Mouse (Mus musculus) liver, embryonic 12.5 days (tissue): ENCODE data around the gene Serpina6. TPM values are rescaled to one million over a fixed set of nuclear protein-coding genes. Genes with fewer than 3 reads are reported as not detected.

Experiments used
- ATAC-seq: fragments of 200-750 bp; cut with Nextera tagmentation; 2 replicates; pipeline ENCODE4 v1.8.0; 2017; ENCODE audit warnings: moderate number of reproducible peaks, mild to moderate bottlenecking, moderate library complexity
- H3K27ac ChIP-seq: fragments of 300-500 bp; sonication (generic); 2 replicates; pipeline ENCODE4 v1.5.1; 2016; ENCODE audit warnings: mild to moderate bottlenecking
- H3K27me3 ChIP-seq: fragments of 300-500 bp; sonication (generic); replicated peaks from 2 replicates; pipeline ENCODE4 v1.6.1; 2016; ENCODE audit warnings: mild to moderate bottlenecking, moderate library complexity
- H3K36me3 ChIP-seq: fragments of 300-500 bp; sonication (generic); 2 replicates; pipeline ENCODE4 v1.6.1; 2016; ENCODE audit warnings: mild to moderate bottlenecking, moderate library complexity
- H3K4me1 ChIP-seq: fragments of 300-500 bp; sonication (generic); 2 replicates; pipeline ENCODE4 v1.6.1; 2016
- H3K4me2 ChIP-seq: fragments of 300-500 bp; sonication (generic); 2 replicates; pipeline ENCODE4 v1.6.1; 2016; ENCODE audit warnings: mild to moderate bottlenecking, moderate library complexity
- H3K4me3 ChIP-seq: fragments of 300-500 bp; sonication (generic); 2 replicates; pipeline ENCODE4 v1.5.1; 2016; ENCODE audit warnings: mild to moderate bottlenecking, moderate library complexity
- H3K9ac ChIP-seq: fragments of 300-500 bp; sonication (generic); 2 replicates; pipeline ENCODE4 v1.6.1; 2016; ENCODE audit warnings: mild to moderate bottlenecking, moderate library complexity
- H3K9me3 ChIP-seq: fragments of 300-500 bp; sonication (generic); replicated peaks from 2 replicates; pipeline ENCODE4 v1.6.1; 2016; ENCODE audit warnings: mild to moderate bottlenecking, moderate library complexity
- WGBS: fragments of 180-500 bp; shearing (Covaris S2); methylation state at CpG from one replicate; pipeline ENCODE4 v1.1.7; 2016; ENCODE audit not compliant: insufficient replicate concordance; 5-methylcytosine and 5-hydroxymethylcytosine counted together
- polyA plus RNA-seq: library from polyadenylated mRNA; unstranded; fragments of >200 nt; fragmentation: Nextera tagmentation; extraction: Ambion mirVana; gene quantifications from 2 replicates; pipeline ENCODE4 v1.2.1, GENCODE M21; 2016

The Serpina6 gene
- polyA plus RNA-seq, result 1,015 and 1,058 TPM in 2 replicates

DNA sequence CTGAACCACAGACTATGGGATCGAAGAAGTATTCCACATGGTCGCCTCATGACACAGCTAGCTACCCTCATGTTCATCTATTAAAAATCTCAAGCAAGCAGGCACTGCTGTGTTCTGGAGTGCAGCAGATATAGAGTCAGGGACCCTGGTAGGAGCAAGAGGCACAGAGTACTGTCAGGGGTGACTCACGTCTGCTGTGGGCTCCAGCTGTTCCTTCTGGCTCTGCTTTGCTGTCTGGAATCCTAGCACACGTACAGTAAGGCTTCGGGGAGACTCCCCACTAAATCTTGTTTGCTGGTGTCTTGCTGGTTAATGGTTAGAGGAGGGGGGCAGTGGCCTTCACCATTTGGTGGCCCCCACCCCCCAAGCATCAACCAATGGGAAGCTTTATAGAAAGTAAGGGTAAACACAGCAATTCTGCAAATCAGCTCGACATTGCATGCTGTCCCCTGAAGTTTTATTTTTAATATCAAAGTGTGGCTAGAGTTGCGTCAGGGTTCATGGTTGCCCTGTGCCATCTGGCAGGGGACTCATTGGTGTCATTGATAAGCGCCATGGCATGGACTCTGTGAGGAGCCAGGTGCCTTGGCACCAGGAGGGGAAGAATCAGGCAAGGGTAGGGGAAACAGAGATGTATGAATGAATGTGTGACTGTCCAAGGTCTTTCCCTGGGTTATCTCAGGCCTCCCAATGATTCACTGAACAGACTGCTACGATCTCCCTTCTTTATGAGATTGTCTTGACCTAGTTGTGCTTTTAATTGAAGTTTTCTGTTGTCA is at the start of gene Serpina6:
Gene Serpina6 (minus strand): TSS at position 365 of the 779 bp plus-strand sequence.
- Histone ChIP-seq H3K27ac (peak within 1 kb of the TSS; percentile 65), H3K9me3 (no peaks in the 10 kb centered on the region), H3K9ac (peak within 1 kb of the TSS; percentile 13; the same call in 1 of the 2 replicates), H3K4me2 (peak within 1 kb of the TSS; percentile 47), H3K4me1 (no peaks in the 10 kb centered on the region), H3K36me3 (no peaks in the 10 kb centered on the region), H3K4me3 (peak within 1 kb of the TSS; percentile 44), H3K27me3 (no peaks in the 10 kb centered on the region)
- 54% methylated on average over 9 of the region's 9 CpGs for WGBS
- ATAC-seq, result peak; percentile 44

DNA sequence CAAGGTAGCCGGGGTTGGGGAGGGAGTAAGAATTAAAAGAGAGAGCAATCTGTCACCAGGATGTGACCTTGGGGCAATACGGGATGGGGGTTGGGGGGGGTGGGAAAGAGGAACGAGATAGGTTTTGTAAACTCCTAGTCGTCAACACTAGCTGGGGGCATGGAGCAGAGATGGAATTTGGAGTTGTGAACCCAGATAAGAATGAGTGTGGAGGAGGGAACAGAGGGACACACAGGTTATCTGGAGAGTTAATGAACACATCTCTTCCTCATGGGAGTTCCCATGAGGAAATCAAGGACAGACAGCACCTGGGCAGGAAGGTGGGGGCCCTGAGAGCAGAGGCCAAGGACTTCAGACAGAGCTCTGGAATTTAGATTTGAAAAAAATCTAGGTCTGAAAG is 49.1 kb upstream of the Serpina6 start:
- WGBS, result 34% methylated on average over 4 of the region's 4 CpGs

DNA sequence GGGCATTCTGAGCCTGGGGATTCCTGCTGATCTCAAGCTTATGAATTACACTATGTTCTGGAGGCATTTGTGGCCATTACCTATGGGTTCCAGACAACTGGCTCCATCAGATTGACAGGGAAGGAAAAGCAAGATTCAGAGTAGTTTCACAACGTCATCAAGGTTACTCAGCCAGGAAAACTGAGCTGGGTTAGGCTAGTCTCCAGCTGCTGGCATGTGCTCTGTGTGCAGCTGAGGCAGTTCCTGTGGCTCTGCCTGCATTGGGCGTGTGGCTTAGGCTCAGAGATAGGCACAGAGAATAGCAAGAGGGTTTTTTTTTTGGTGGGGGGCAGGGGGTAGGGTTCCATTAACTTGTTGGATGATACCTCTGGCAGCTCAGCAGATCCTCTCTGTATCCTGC is 48.5 kb upstream of the Serpina6 start:
- H3K27ac ChIP-seq, result peak overlapping the region; percentile 36; the same call in 1 of the 2 replicates
- no peak overlapping the region for H3K4me3 ChIP-seq
- 26% methylated on average over 2 of the region's 2 CpGs for WGBS
- H3K9me3 ChIP-seq, result peaks cover 9% of the 10 kb centered on the region; the same call in 1 of the 2 replicates
- 0 out of 2 replicates have a peak, but pooled peaks cover 4% of the 10 kb centered on the region for H3K4me1 ChIP-seq
- no peaks in the 10 kb centered on the region for H3K27me3 ChIP-seq
- H3K9ac ChIP-seq, result no peak overlapping the region
- ATAC-seq, result no peak
- no peaks in the 10 kb centered on the region for H3K36me3 ChIP-seq
- no peak overlapping the region for H3K4me2 ChIP-seq

More for the DNA sequence above, 49.1 kb upstream of the Serpina6 start:
- Histone ChIP-seq H3K27ac (peak overlapping the region; percentile 36; the same call in 1 of the 2 replicates), H3K27me3 (no peaks in the 10 kb centered on the region), H3K4me2 (no peak overlapping the region), H3K9me3 (peaks cover 9% of the 10 kb centered on the region; the same call in 1 of the 2 replicates), H3K4me3 (no peak overlapping the region), H3K9ac (no peak overlapping the region), H3K4me1 (0 out of 2 replicates have a peak, but pooled peaks cover 4% of the 10 kb centered on the region), H3K36me3 (no peaks in the 10 kb centered on the region)
- peak; percentile 62 for ATAC-seq

DNA sequence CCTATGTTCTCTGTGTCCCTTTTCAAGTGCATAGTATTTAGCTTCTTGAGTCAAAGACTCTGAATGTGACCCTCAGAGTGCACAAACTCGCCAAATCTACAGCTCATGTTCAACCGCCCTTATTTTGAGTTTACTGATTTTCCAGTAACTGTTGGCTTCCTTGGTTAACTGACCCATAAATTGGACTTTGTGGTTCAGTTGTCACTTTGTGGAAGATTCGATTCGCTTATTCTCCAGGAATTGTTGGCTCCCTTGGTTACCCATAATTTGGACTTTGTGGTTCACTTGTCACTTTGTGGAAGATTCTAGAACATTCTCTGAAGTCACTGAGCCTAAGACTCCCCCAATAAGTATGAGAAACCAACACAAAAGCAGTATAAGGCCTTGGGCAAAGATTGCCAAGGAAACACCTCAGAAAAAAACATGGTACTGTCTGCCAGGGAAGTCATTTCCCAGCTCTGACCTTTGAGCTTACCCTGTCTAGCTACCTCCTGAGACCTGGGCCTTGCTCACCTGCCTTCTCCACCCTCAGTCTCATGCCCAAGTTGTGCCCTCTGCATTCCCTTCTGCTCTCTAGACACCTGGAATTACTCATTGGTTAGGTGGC is 43.2 kb upstream of the Serpina6 start:
- Histone ChIP-seq H3K9me3 (no peaks in the 10 kb centered on the region; the same call in none of the 2 replicates), H3K27me3 (no peaks in the 10 kb centered on the region), H3K27ac (no peak overlapping the region), H3K4me2 (no peak overlapping the region), H3K9ac (no peak overlapping the region), H3K4me3 (no peak overlapping the region), H3K4me1 (no peaks in the 10 kb centered on the region), H3K36me3 (no peaks in the 10 kb centered on the region)
- ATAC-seq, result no peak
- 67% methylated on average over 4 of the region's 4 CpGs for WGBS

DNA sequence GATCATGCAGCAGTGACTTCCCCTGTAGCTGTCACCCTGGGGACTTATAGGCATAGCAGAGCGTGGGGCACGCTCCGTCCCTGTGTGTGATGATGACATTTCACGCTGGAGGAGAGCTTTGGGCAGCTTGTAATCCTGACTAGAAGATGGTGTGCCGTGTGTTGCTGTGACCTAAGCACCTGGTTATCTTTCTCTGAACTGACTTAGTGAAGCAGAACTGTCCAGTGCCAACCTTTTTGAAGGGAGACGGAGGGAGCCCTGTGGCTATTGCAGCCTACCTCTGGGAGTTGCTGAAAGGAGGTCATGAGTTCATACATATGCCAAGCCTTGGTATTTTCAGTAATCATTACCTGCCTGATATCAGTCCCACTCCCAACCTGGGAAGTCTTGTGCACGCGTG is 38.4 kb upstream of the Serpina6 start, which contains the start of gene Serpina1f:
Gene Serpina1f (minus strand): TSS at position 101 of the 400 bp plus-strand sequence.
- Histone ChIP-seq H3K4me3 (no peak within 1 kb of the TSS), H3K4me2 (no peak within 1 kb of the TSS), H3K9me3 (peaks cover 8% of the 10 kb centered on the region), H3K36me3 (no peaks in the 10 kb centered on the region), H3K9ac (no peak within 1 kb of the TSS), H3K27me3 (no peaks in the 10 kb centered on the region), H3K27ac (no peak within 1 kb of the TSS), H3K4me1 (no peaks in the 10 kb centered on the region)
- no peak for ATAC-seq
- WGBS, result 70% methylated on average over 8 of the region's 8 CpGs

DNA sequence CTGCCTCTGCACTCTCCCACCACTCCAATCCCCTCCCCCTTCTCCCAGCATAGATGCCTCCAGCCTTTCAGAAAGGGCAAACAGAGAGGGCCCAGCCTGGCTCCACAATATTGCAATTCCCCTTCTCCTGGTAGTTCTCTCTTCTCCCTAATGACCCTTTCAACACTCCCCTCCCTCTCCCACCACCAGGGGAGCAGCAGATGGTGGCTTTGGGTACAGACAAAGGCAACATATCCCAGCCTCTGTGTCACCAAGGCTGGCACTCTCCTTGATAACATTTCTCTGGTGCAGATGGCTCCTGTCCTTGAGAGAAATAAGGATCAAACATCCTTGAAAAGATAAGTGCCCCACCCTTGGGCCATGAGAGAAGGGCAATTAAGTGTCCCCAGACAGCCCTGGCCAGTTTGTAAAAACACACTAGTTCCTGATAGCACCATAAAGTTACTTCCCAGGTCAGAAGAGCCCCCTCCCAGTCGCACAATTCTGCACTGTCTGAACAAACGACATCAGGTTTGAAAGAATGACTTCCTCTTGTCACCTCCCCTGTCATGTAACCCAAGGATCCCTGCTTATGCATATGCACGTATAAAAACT is 31.3 kb upstream of the Serpina6 start:
- Histone ChIP-seq H3K4me1 (peaks cover 4% of the 10 kb centered on the region; the same call in 1 of the 2 replicates), H3K4me3 (no peak overlapping the region), H3K9me3 (peaks cover 8% of the 10 kb centered on the region), H3K4me2 (no peak overlapping the region), H3K9ac (no peak overlapping the region), H3K27ac (no peak overlapping the region), H3K27me3 (no peaks in the 10 kb centered on the region), H3K36me3 (no peaks in the 10 kb centered on the region)
- 33% methylated on average over 3 of the region's 3 CpGs for WGBS
- ATAC-seq, result no peak

DNA sequence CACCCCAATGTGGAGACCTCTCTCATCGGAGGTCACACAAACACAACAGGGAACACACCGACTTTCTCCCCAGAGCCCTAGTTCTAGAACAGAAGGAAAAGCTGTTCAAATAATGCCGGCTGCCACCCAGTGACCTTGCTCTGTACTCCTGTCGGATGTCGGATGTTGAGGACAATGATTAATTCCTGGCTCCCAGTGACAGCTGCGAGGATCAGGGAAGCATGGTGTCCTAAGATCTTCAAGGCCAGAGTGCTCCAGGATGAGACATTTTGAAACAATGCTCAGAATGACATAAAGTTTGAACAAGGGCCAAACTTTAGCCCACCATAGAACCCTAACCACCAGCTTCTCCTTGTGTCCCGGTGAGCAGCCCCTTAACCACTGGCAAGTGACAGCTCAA is 30.0 kb upstream of the Serpina6 start:
- Histone ChIP-seq H3K9ac (no peak overlapping the region), H3K27ac (no peak overlapping the region), H3K4me1 (peaks cover 4% of the 10 kb centered on the region; the same call in 1 of the 2 replicates), H3K9me3 (peaks cover 8% of the 10 kb centered on the region), H3K4me2 (no peak overlapping the region), H3K27me3 (no peaks in the 10 kb centered on the region), H3K4me3 (no peak overlapping the region), H3K36me3 (no peaks in the 10 kb centered on the region)
- WGBS, result 61% methylated on average over 7 of the region's 7 CpGs
- ATAC-seq, result no peak

DNA sequence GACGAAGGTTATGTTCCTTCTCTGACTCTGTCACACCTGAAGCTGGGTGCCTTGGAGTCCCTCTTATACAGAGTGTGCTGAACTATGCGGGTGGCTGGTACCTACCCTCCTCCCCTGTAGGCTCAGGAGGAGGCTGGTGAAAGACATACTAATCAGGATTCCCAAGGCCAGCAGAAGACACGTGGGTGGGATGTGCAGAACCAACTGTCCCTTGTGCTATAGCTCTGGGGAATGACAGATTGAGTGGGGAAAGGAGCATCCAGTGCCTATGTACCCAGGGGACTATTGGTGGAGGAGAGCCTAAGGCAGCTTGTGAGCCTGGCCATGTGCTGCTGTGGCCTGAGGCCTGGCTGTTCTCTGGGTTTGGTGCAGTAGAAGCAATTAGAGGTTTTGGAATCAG is 29.0 kb upstream of the Serpina6 start:
- Histone ChIP-seq H3K4me3 (no peak overlapping the region), H3K27ac (peak overlapping the region; percentile 37; the same call in 1 of the 2 replicates), H3K27me3 (no peaks in the 10 kb centered on the region), H3K9ac (no peak overlapping the region), H3K36me3 (no peaks in the 10 kb centered on the region), H3K4me2 (no peak overlapping the region), H3K9me3 (peaks cover 6% of the 10 kb centered on the region), H3K4me1 (peaks cover 4% of the 10 kb centered on the region; the same call in 1 of the 2 replicates)
- 47% methylated on average over 3 of the region's 3 CpGs for WGBS
- ATAC-seq, result 0 out of 2 replicates have a peak, but pooled peaks have one; percentile 4

DNA sequence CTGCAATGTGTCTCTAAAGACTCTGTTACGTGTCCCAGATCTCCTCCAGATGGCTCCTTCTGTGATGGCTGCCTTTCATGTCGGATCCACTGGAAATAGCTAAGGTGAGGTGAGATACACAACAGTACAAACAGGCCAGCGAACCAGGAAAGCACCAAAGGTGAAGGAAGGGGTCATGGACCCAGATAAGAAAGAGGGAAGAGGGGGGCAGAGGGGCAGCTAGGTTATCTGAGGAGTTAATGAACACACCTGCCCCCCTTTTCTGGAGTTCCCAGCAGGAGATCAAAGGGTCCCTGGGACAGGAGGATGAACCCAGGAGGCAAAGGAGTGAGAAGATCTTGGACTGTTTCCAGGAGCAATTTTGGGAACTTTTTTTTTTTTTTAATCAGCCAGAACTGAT is 28.4 kb upstream of the Serpina6 start:
- peak; percentile 55 for ATAC-seq
- WGBS, result 30% methylated on average over 3 of the region's 3 CpGs
- no peak overlapping the region for H3K27ac ChIP-seq
- no peaks in the 10 kb centered on the region for H3K36me3 ChIP-seq
- no peaks in the 10 kb centered on the region; the same call in 1 of the 2 replicates for H3K9me3 ChIP-seq
- H3K4me1 ChIP-seq, result peaks cover 4% of the 10 kb centered on the region; the same call in 1 of the 2 replicates
- no peak overlapping the region for H3K4me3 ChIP-seq
- H3K4me2 ChIP-seq, result no peak overlapping the region
- no peak overlapping the region for H3K9ac ChIP-seq
- no peaks in the 10 kb centered on the region for H3K27me3 ChIP-seq

DNA sequence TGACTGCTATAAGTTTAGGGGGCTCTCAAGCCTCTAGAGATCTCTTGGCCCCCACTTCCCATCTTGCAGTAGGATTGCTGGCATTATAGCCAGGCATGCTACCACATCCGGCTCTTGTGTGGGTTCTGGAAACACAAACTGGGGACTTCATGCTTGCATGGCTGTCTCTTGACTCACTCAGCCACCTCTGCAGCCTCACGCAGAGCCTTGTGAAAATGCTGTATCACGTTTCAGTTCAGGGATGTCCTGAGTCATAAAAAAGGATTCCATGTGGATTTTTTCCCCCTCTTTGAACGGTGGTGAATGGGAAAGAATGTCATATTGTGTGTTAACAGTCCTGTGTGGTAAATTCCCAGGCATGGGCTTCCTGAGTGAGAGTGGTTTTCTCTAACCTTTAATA is 26.8 kb upstream of the Serpina6 start:
- Histone ChIP-seq H3K4me3 (no peak overlapping the region), H3K4me1 (peaks cover 4% of the 10 kb centered on the region; the same call in 1 of the 2 replicates), H3K36me3 (no peaks in the 10 kb centered on the region), H3K27ac (no peak overlapping the region), H3K27me3 (no peaks in the 10 kb centered on the region), H3K4me2 (no peak overlapping the region), H3K9me3 (no peaks in the 10 kb centered on the region), H3K9ac (no peak overlapping the region)
- 44% methylated on average over 4 of the region's 4 CpGs for WGBS
- no peak for ATAC-seq

DNA sequence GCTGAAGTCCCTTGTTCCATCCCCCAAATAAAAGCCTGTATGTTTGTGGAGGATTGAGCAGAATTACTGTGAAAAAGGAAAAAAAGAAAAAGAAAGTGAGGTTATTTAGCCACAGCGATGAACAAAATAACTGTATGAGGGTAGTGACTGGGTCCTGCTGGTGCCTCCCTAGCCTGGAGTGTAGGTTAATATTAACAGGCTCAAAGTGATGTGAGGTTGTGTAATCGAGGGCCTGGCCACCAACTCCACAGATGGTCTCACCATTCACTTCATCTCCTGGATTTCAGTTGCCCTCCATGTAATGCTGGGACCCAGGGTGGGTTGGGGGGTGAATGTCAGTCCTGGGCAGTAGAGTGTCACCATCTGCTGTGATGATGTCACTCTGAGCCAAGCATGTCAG is 24.7 kb upstream of the Serpina6 start:
- no peaks in the 10 kb centered on the region for H3K36me3 ChIP-seq
- ATAC-seq, result peak; percentile 28
- H3K27me3 ChIP-seq, result no peaks in the 10 kb centered on the region
- H3K9ac ChIP-seq, result no peak overlapping the region
- no peaks in the 10 kb centered on the region for H3K9me3 ChIP-seq
- 43% methylated on average over 2 of the region's 2 CpGs for WGBS
- no peak overlapping the region for H3K4me3 ChIP-seq
- H3K4me1 ChIP-seq, result no peaks in the 10 kb centered on the region
- H3K27ac ChIP-seq, result peak overlapping the region; percentile 47
- H3K4me2 ChIP-seq, result no peak overlapping the region

DNA sequence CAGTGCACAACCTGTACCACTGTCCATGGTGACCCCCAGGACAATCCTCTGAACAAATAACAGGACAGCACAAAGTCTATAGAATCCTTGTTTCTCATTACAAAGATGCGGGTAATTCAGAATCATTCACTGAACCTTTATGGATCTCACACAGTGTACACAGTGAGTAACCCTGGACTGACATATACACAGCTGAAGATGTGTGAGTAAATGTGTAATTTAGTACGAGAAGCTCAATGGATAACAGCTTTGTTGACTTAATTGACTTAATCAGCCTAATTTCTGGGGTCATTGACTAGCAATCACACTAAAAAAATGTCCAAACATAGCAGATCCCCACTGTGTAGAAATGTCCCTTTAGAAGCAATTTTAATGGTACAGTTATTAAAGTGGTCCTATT is 24.2 kb upstream of the Serpina6 start:
- Histone ChIP-seq H3K36me3 (no peaks in the 10 kb centered on the region), H3K4me3 (no peak overlapping the region), H3K9ac (no peak overlapping the region), H3K27ac (peak overlapping the region; percentile 47), H3K9me3 (no peaks in the 10 kb centered on the region), H3K27me3 (no peaks in the 10 kb centered on the region), H3K4me2 (no peak overlapping the region), H3K4me1 (no peaks in the 10 kb centered on the region)
- no peak for ATAC-seq
- WGBS, result 56% methylated on average over 2 of the region's 2 CpGs
